Mouse (Mus musculus): ENCODE results near the gene Pxk. TPM values are rescaled to one million over a fixed set of nuclear protein-coding genes. Genes with fewer than 3 reads are reported as not detected.
A peak's percentile ranks its signal among the peaks of the same experiment; 100 is the strongest.

Pxk gene
- polyA plus RNA-seq, 1 experiment from 2014 or later: 36.3 TPM

- no peaks in the 10 kb centered on the region for H3K27me3 ChIP-seq (replicated peaks)
- WGBS: 66% methylated on average over 12 of the region's 12 CpGs
- no peak overlapping the region for H3K4me3 ChIP-seq (replicated peaks)
- ATAC-seq: peak; percentile 45; the same call in 1 of the 2 replicates
- no peaks in the 10 kb centered on the region for H3K36me3 ChIP-seq
- H3K4me2 ChIP-seq (replicated peaks): no peak overlapping the region
- H3K27ac ChIP-seq: no peak overlapping the region
- no peaks in the 10 kb centered on the region for H3K9me3 ChIP-seq
- H3K9ac ChIP-seq: no peak overlapping the region
- H3K4me1 ChIP-seq (replicated peaks): no peaks in the 10 kb centered on the region
Observed at GRCm38 (mm10) chr14:8191331-8191965, 93.4 kb downstream of the Pxk start.

GRCm38 (mm10) chr14:8192727-8193126 is 94.7 kb downstream of the Pxk start:
- Histone ChIP-seq H3K36me3 (no peaks in the 10 kb centered on the region), H3K4me1 (replicated peaks) (no peaks in the 10 kb centered on the region), H3K4me2 (replicated peaks) (no peak overlapping the region), H3K27ac (no peak overlapping the region), H3K9me3 (no peaks in the 10 kb centered on the region), H3K27me3 (replicated peaks) (no peaks in the 10 kb centered on the region), H3K4me3 (replicated peaks) (no peak overlapping the region), H3K9ac (no peak overlapping the region)
- no peak for ATAC-seq
- WGBS: 87% methylated on average over 6 of the region's 6 CpGs

- H3K9ac ChIP-seq: no peak overlapping the region
- H3K4me2 ChIP-seq (replicated peaks): no peak overlapping the region
- no peaks in the 10 kb centered on the region for H3K36me3 ChIP-seq
- no peak overlapping the region for H3K4me3 ChIP-seq (replicated peaks)
- ATAC-seq: no peak
- no peak overlapping the region for H3K27ac ChIP-seq
- 80% methylated on average over 5 of the region's 5 CpGs for whole genome bisulfite sequencing
- no peaks in the 10 kb centered on the region for H3K4me1 ChIP-seq (replicated peaks)
- no peaks in the 10 kb centered on the region for H3K9me3 ChIP-seq
- no peaks in the 10 kb centered on the region for H3K27me3 ChIP-seq (replicated peaks)
Observed at GRCm38 (mm10) chr14:8200769-8201168, 102.8 kb downstream of the Pxk start.

- no peaks in the 10 kb centered on the region for H3K36me3 ChIP-seq
- no peak overlapping the region for H3K27ac ChIP-seq
- 87% methylated on average over 3 of the region's 3 CpGs for WGBS
- ATAC-seq: no peak
- no peak overlapping the region for H3K9ac ChIP-seq
- no peak overlapping the region for H3K4me3 ChIP-seq (replicated peaks)
- H3K4me2 ChIP-seq (replicated peaks): no peak overlapping the region
- no peaks in the 10 kb centered on the region for H3K27me3 ChIP-seq (replicated peaks)
- H3K9me3 ChIP-seq: no peaks in the 10 kb centered on the region
- no peaks in the 10 kb centered on the region for H3K4me1 ChIP-seq (replicated peaks)
Observed at GRCm38 (mm10) chr14:8201715-8202114, 103.7 kb downstream of the Pxk start.

GRCm38 (mm10) chr14:8206179-8206910 is 108.3 kb downstream of the Pxk start:
- no peaks in the 10 kb centered on the region for H3K4me1 ChIP-seq (replicated peaks)
- no peak overlapping the region for H3K4me2 ChIP-seq (replicated peaks)
- WGBS: 67% methylated on average over 9 of the region's 9 CpGs
- no peaks in the 10 kb centered on the region for H3K36me3 ChIP-seq
- no peaks in the 10 kb centered on the region for H3K27me3 ChIP-seq (replicated peaks)
- H3K27ac ChIP-seq: no peak overlapping the region
- H3K4me3 ChIP-seq (replicated peaks): no peak overlapping the region
- H3K9ac ChIP-seq: no peak overlapping the region
- ATAC-seq: no peak
- H3K9me3 ChIP-seq: no peaks in the 10 kb centered on the region

- no peak; the same call in 1 of the 2 replicates for ATAC-seq
- H3K4me2 ChIP-seq (replicated peaks): no peak overlapping the region
- no peak overlapping the region for H3K4me3 ChIP-seq (replicated peaks)
- no peak overlapping the region for H3K9ac ChIP-seq
- no peaks in the 10 kb centered on the region for H3K4me1 ChIP-seq (replicated peaks)
- H3K9me3 ChIP-seq: no peaks in the 10 kb centered on the region
- no peaks in the 10 kb centered on the region for H3K27me3 ChIP-seq (replicated peaks)
- no peak overlapping the region for H3K27ac ChIP-seq
- no peaks in the 10 kb centered on the region for H3K36me3 ChIP-seq
- 24% methylated on average over 5 of the region's 5 CpGs for WGBS
Observed at GRCm38 (mm10) chr14:8207105-8207504, 109.1 kb downstream of the Pxk start.

GRCm38 (mm10) chr14:8207543-8207942 is 109.5 kb downstream of the Pxk start:
- H3K27ac ChIP-seq: no peak overlapping the region

GRCm38 (mm10) chr14:8208876-8209275 is 110.9 kb downstream of the Pxk start:
- H3K27ac ChIP-seq: no peak overlapping the region
- no peaks in the 10 kb centered on the region for H3K4me1 ChIP-seq (replicated peaks)
- no peak overlapping the region for H3K4me2 ChIP-seq (replicated peaks)
- H3K9me3 ChIP-seq: no peaks in the 10 kb centered on the region
- H3K9ac ChIP-seq: no peak overlapping the region
- H3K4me3 ChIP-seq (replicated peaks): no peak overlapping the region
- no peaks in the 10 kb centered on the region for H3K27me3 ChIP-seq (replicated peaks)
- no peak for ATAC-seq
- H3K36me3 ChIP-seq: no peaks in the 10 kb centered on the region
- WGBS: 68% methylated on average over 3 of the region's 3 CpGs

More at GRCm38 (mm10) chr14:8207543-8207942, 109.5 kb downstream of the Pxk start:
- Histone ChIP-seq H3K4me2 (replicated peaks) (no peak overlapping the region), H3K9ac (no peak overlapping the region), H3K4me3 (replicated peaks) (no peak overlapping the region), H3K4me1 (replicated peaks) (no peaks in the 10 kb centered on the region), H3K36me3 (no peaks in the 10 kb centered on the region), H3K9me3 (no peaks in the 10 kb centered on the region), H3K27me3 (replicated peaks) (no peaks in the 10 kb centered on the region)
- 83% methylated on average over 5 of the region's 5 CpGs for WGBS
- ATAC-seq: no peak

GRCm38 (mm10) chr14:8209896-8210295 is 111.9 kb downstream of the Pxk start:
- Histone ChIP-seq H3K9me3 (no peaks in the 10 kb centered on the region), H3K9ac (no peak overlapping the region), H3K36me3 (no peaks in the 10 kb centered on the region), H3K4me3 (replicated peaks) (no peak overlapping the region), H3K27ac (no peak overlapping the region), H3K27me3 (replicated peaks) (no peaks in the 10 kb centered on the region), H3K4me2 (replicated peaks) (no peak overlapping the region), H3K4me1 (replicated peaks) (0 out of 2 replicates have a peak, but pooled peaks cover 2% of the 10 kb centered on the region)
- ATAC-seq: no peak
- 88% methylated on average over 2 of the region's 2 CpGs for WGBS

- WGBS: 81% methylated on average over 2 of the region's 2 CpGs
- no peak for ATAC-seq
- no peak overlapping the region for H3K27ac ChIP-seq
Observed at GRCm38 (mm10) chr14:8212996-8213395, 115.0 kb downstream of the Pxk start.

GRCm38 (mm10) chr14:8213803-8214224 is 115.8 kb downstream of the Pxk start, which contains the start of gene Kctd6:
Kctd6 (plus strand) TSS chr14:8214140.
- Histone ChIP-seq H3K36me3 (no peaks in the 10 kb centered on the region), H3K4me1 (replicated peaks) (peaks cover 9% of the 10 kb centered on the region; the same call in 1 of the 2 replicates), H3K9ac (peak within 1 kb of the TSS; percentile 91), H3K9me3 (no peaks in the 10 kb centered on the region), H3K4me3 (replicated peaks) (peak within 1 kb of the TSS; percentile 80), H3K27me3 (replicated peaks) (no peaks in the 10 kb centered on the region), H3K27ac (peak within 1 kb of the TSS; percentile 95), H3K4me2 (replicated peaks) (peak within 1 kb of the TSS; percentile 85)
- 0% methylated on average over 47 of the region's 49 CpGs for WGBS
- peak; percentile 98 for ATAC-seq

More at GRCm38 (mm10) chr14:8212996-8213395, 115.0 kb downstream of the Pxk start:
- no peaks in the 10 kb centered on the region for H3K27me3 ChIP-seq (replicated peaks)
- no peak overlapping the region for H3K4me3 ChIP-seq (replicated peaks)
- H3K4me2 ChIP-seq (replicated peaks): no peak overlapping the region
- H3K36me3 ChIP-seq: no peaks in the 10 kb centered on the region
- no peaks in the 10 kb centered on the region for H3K9me3 ChIP-seq
- H3K4me1 ChIP-seq (replicated peaks): peaks cover 9% of the 10 kb centered on the region; the same call in 1 of the 2 replicates
- no peak overlapping the region for H3K9ac ChIP-seq
